In the genomic region with DNA sequence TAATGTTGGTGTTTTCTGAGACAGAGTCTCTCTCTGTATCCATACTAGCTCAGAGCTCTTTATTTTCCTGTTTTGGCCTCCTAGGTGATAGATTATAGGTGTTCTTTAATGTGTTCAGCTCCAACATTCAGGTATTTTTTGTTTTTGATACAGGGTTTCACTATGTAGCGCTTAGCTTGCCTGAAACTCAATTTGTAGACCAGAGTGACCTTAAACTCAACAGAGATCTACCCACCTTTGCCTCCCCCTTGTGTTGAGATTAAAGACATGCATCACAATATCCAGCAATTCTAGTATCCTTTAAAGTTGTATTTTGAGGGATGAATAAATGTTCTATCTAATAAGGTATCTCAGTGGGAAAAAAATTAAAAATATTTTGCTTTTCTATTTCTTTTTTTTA, we compare ENCODE assay signal across 10 mouse cellular contexts.
DNase-seq lines count a peak whose midpoint lies in the region; ATAC-seq and TF ChIP-seq lines count a peak whose summit lies in the region.
"Had no signal": no experiment of that assay in that cellular context is flagged by ENCODE, and none has a peak within 500 bp of the region (broad histone marks: within the 10 kb centered on the region; RNA-seq: fewer than 3 reads in every experiment).

No protein-coding gene starts in this region.

- peak; percentile 56 for TF ChIP-seq CTCF in hindbrain, postnatal 0 days (IDR thresholded peaks at IDR 0.05; ENCODE audit: low read depth)

- DNase-seq in hindbrain, postnatal 0 days (ENCODE audit: low spot score), result peak; percentile 30
- peak; percentile 16 for DNase-seq in thymus, postnatal 0 days (ENCODE audit: low spot score)
- DNase-seq in thymus, postnatal 36 days, result no peak
- DNase-seq in frontal cortex, adult 2 months (ENCODE audit: extremely low spot score in 1 of 2, low spot score in 1 of 2), result no peak
- DNase-seq: adrenal gland, adult 8-10 months; thymus, postnatal 4 days had no signal

- no peak overlapping the region for H3K4me3 ChIP-seq in hindbrain, postnatal 0 days (ENCODE audit: low read length)
- no peak overlapping the region for H3K4me3 ChIP-seq in hindbrain, embryonic 13.5 days
- H3K4me3 ChIP-seq: embryonic facial prominence, embryonic 12.5 days had no signal

- no peaks in the 10 kb centered on the region for H3K9me3 ChIP-seq in hindbrain, postnatal 0 days (ENCODE audit: low read length)
- H3K9me3 ChIP-seq in hindbrain, embryonic 13.5 days, result no peaks in the 10 kb centered on the region
- H3K9me3 ChIP-seq: embryonic facial prominence, embryonic 12.5 days had no signal

- no peak overlapping the region for H3K27ac ChIP-seq in hindbrain, postnatal 0 days
- H3K27ac ChIP-seq in hindbrain, embryonic 13.5 days, result no peak overlapping the region
- H3K27ac ChIP-seq: embryonic facial prominence, embryonic 12.5 days had no signal

- H3K4me1 ChIP-seq in hindbrain, postnatal 0 days (ENCODE audit: insufficient read depth, low read length), result no peaks in the 10 kb centered on the region
- no peaks in the 10 kb centered on the region for H3K4me1 ChIP-seq in hindbrain, embryonic 13.5 days (replicated peaks)
- H3K4me1 ChIP-seq: embryonic facial prominence, embryonic 12.5 days had no signal

- H3K27me3 ChIP-seq in hindbrain, postnatal 0 days (ENCODE audit: insufficient read depth, low read length), result no peaks in the 10 kb centered on the region
- no peaks in the 10 kb centered on the region for H3K27me3 ChIP-seq in hindbrain, embryonic 13.5 days
- H3K27me3 ChIP-seq: embryonic facial prominence, embryonic 12.5 days had no signal

- H3K9ac ChIP-seq in hindbrain, postnatal 0 days (replicated peaks; ENCODE audit: low read length), result no peak overlapping the region
- no peak overlapping the region for H3K9ac ChIP-seq in hindbrain, embryonic 13.5 days
- H3K9ac ChIP-seq: embryonic facial prominence, embryonic 12.5 days had no signal

- ATAC-seq in hindbrain, postnatal 0 days, result peak; percentile 45; the same call in 1 of the 2 replicates
- no peak for ATAC-seq in hindbrain, embryonic 13.5 days (ENCODE audit: low FRiP score)
- peak; percentile 68; the same call in 1 of the 2 replicates for ATAC-seq in common myeloid progenitor, adult 5-6 weeks (replicated peaks; ENCODE audit: low read depth, poor library complexity, severe bottlenecking)
- ATAC-seq in erythroblast, adult 5-6 weeks (replicated peaks; ENCODE audit: low FRiP score, poor library complexity, severe bottlenecking), result no peak

- no peaks in the 10 kb centered on the region for H3K36me3 ChIP-seq in hindbrain, postnatal 0 days (ENCODE audit: insufficient read depth, low read length)
- 0 out of 2 replicates have a peak, but pooled peaks cover 3% of the 10 kb centered on the region for H3K36me3 ChIP-seq in hindbrain, embryonic 13.5 days
- H3K36me3 ChIP-seq: embryonic facial prominence, embryonic 12.5 days had no signal

- WGBS in hindbrain, postnatal 0 days, result 69% methylated on average over 1 of the region's 1 CpGs
- 95% methylated on average over 1 of the region's 1 CpGs for WGBS in hindbrain, embryonic 13.5 days

- no peak overlapping the region for H3K4me2 ChIP-seq in hindbrain, postnatal 0 days (ENCODE audit: low read depth, low read length)
- H3K4me2 ChIP-seq in hindbrain, embryonic 13.5 days, result no peak overlapping the region
- H3K4me2 ChIP-seq: embryonic facial prominence, embryonic 12.5 days had no signal

Comparison
In these comparisons a context has a peak if more than half of its experiments do, and no peak if none do; other contexts are left out.
1. ATAC-seq: peak in hindbrain, postnatal 0 days (single experiment) and common myeloid progenitor, adult 5-6 weeks (single experiment); none in hindbrain, embryonic 13.5 days (single experiment) and erythroblast, adult 5-6 weeks (single experiment).
2. DNase-seq: peak in hindbrain, postnatal 0 days (single experiment) and thymus, postnatal 0 days (single experiment); none in thymus, postnatal 36 days (0 of 2) and frontal cortex, adult 2 months (0 of 2).